Mouse (Mus musculus): ENCODE data around the gene Tifab. TPM values are rescaled to one million over a fixed set of nuclear protein-coding genes. Genes with fewer than 3 reads are reported as not detected.

Tifab gene
- 0.44 and 0.54 TPM in 2 replicates for polyA plus RNA-seq (2012; rRNA removed)

GRCm38 (mm10) chr13:56178416-56179035 is at the start of gene Tifab:
Tifab (minus strand) TSS chr13:56178885.

GRCm38 (mm10) chr13:56136200-56136599 is 42.5 kb downstream of the Tifab start, which contains the start of gene H2afy:
H2afy (minus strand) TSS chr13:56136361.

Other genes starting within 250 kb of the Tifab start
- gene H2afy, start 42.5 kb downstream of the Tifab start, polyA plus RNA-seq (2012; rRNA removed), result 233 and 234 TPM in 2 replicates
- gene Neurog1, start 73.3 kb upstream of the Tifab start, polyA plus RNA-seq (2012; rRNA removed), result 0.40 and 0.43 TPM in 2 replicates
- 28.4 and 33.2 TPM in 2 replicates for gene Cxcl14, start 117.7 kb upstream of the Tifab start, polyA plus RNA-seq (2012; rRNA removed)
- gene Gm3045, start 247.7 kb upstream of the Tifab start, polyA plus RNA-seq (2012; rRNA removed), result not detected in 2 replicates

Data from central nervous system, embryonic 18 days (tissue).